Mouse (Mus musculus): ENCODE measurements at regions not wholly inside any gene's neighbourhood (a gene's known extent, or its start where the extent isn't known, plus 50 kb on each side); places are given as distances from the start of the nearest gene placed in this dataset.

GRCm38 (mm10) chr13:5778443-5779171, 82.7 kb upstream of the Klf6 start:
- DNase-seq (ENCODE audit: low spot score), result no peak

DNA sequence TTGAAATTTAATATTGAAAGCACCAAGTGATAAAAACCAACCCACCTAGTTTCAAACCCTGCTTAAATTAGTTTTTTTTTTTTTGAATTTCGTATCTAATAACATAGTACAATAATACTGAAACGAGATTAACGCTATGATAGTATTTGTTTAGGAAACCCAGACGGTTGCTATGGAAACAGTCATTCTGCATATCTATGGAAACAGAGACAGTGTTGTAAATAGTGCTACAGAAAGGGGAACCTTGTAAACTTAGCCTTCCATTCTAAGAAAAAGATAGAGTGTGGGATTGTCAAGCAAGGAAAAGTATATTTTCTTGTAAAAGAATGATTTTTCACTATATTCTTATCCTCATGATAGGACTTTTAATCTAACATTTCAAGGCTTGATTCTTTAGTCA, 81.9 kb upstream of the Klf6 start:
- DNase-seq (ENCODE audit: low spot score), result no peak

- DNase-seq (ENCODE audit: low spot score), result no peak
These were observed 78.7 kb upstream of the Klf6 start for GRCm38 (mm10) chr13:5782540-5782939.

GRCm38 (mm10) chr13:5787114-5787513, 74.2 kb upstream of the Klf6 start:
- DNase-seq (ENCODE audit: low spot score), result no peak

DNA sequence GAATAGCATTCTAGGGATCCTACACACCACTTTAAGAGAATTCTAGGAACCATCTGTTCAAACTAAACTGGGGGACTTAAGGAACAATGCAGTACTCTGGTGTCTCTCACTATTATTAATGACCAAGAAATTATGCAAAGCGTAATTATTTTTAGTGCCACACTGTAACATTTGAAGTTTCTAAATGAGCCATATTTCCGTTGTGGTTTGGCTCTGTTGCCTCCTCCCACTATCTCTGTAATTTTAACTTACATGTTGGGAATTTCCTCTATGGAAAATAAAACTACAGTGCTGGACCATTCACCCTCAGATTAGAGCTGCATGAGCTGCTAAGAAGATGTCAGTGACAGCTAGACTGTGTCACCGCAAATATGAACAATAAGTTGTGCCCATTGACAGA, 72.0 kb upstream of the Klf6 start:
- DNase-seq (ENCODE audit: low spot score), result no peak

DNA sequence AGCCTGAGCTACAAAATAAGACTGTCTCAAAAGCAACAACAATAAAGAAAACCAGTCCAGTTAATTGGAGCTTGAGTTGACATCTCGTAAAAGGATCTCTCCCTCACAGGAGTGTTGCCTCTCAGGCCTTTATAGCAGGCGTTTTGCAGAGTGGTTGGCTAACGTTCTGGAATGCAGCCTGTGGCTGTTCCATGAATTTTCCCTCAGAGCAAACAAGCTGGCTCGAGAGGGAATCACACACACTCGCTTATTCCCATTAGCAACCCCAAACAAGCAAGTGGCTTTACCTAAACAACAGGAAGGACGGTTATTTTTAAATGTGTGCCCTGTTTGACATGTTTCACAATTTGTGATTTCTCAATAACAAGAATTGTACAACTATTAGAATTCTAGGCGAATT, 59.2 kb upstream of the Klf6 start:
- DNase-seq (ENCODE audit: low spot score), result no peak

GRCm38 (mm10) chr13:5802826-5803225, 58.5 kb upstream of the Klf6 start:
- DNase-seq (ENCODE audit: low spot score), result no peak

- peak; percentile 25 for DNase-seq (ENCODE audit: low spot score)
These were observed 57.5 kb upstream of the Klf6 start for GRCm38 (mm10) chr13:5803540-5804380.

DNA sequence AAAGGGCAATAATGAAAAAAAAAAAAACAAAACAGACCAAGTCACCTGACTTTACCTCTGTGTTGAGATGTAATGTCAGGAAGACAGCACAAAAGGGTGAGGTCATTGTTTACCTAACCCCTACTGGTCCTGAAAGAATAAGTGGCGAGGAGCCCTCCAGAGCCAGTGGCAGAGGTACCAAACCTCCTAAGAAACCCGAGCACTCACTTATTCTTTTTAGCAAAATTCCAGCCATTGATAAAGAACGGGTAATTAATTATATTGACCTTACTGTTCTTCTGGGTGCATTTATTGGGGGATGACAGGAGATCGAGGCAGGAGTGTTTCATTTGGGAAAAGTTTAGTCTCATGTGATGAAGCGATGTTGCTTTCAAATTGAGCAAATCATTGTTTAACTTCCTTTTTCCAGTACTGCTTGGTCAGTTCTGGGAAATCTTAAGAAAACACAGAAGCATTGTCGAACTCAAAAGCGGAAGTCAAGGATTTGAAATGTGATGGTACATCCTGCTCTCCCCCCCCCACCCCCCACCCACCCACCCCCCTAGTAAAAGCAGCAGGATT, 56.8 kb upstream of the Klf6 start:
- DNase-seq (ENCODE audit: low spot score), result no peak

DNA sequence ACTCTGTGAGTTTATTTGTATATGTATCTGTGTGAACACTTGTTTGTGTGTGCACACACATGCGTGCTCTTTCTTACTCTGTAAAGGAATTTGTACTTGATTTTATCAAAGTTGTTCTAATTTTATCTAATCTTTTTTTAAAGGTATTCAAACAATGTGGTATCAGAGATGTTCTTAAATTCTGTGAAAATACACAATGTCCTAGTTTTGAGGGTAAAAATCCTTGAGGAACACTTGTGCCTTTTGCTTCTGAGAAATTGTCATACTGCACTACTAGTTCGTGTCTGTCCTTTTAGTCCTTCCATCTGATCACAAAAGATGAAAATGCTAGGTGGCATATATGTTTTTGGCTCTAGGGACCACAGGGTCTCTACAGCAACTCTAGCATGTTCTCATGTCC, 52.9 kb upstream of the Klf6 start:
- no peak for DNase-seq (ENCODE audit: low spot score)

Measured in ovary, adult 18-20 months (tissue).